In genomic region chr15:25536451-25537334, GRCm38 (mm10) we compare ENCODE assay signal across 12 mouse cellular contexts.
DNase-seq lines count a peak whose midpoint lies in the region; ATAC-seq and TF ChIP-seq lines count a peak whose summit lies in the region.
"Had no signal": no experiment of that assay in that cellular context is flagged by ENCODE, and none has a peak within 500 bp of the region (broad histone marks: within the 10 kb centered on the region; RNA-seq: fewer than 3 reads in every experiment).

No protein-coding gene starts in this region.

- no peak for TF ChIP-seq CTCF in testis, adult 2 months (IDR thresholded peaks at IDR 0.05; ENCODE audit: control insufficient read depth, insufficient read depth, insufficient replicate concordance, low read depth, low read length)

- no peaks in the 10 kb centered on the region for H3K27me3 ChIP-seq in forebrain, embryonic 14.5 days (replicated peaks; ENCODE audit: control insufficient read depth, insufficient read depth, low read length)
- H3K27me3 ChIP-seq in forebrain, embryonic 16.5 days (replicated peaks; ENCODE audit: control insufficient read depth, insufficient read depth, low read length), result no peaks in the 10 kb centered on the region
- H3K27me3 ChIP-seq in limb, embryonic 14.5 days (ENCODE audit: control insufficient read depth, insufficient read depth, low read length), result no peaks in the 10 kb centered on the region
- H3K27me3 ChIP-seq in testis, adult 2 months (ENCODE audit: control insufficient read depth, insufficient read depth, low read length), result no peaks in the 10 kb centered on the region
- H3K27me3 ChIP-seq: CH12.LX; liver, embryonic 15.5 days had no signal

- intact Hi-C loops in heart, postnatal 25 days (cut with DNase I), result loop anchor here (5.0 kb wide), 2 partner anchors 86 to 94 kb away; partner anchors contain the start of gene Myo10

- 79% methylated on average over 22 of the region's 22 CpGs for WGBS in forebrain, embryonic 14.5 days
- WGBS in forebrain, embryonic 16.5 days, result 73% methylated on average over 22 of the region's 22 CpGs
- 79% methylated on average over 22 of the region's 22 CpGs for WGBS in limb, embryonic 14.5 days

- ATAC-seq in forebrain, embryonic 14.5 days, result no peak
- ATAC-seq in forebrain, embryonic 16.5 days, result no peak
- ATAC-seq in limb, embryonic 14.5 days (ENCODE audit: low FRiP score, low read depth), result peak; percentile 36; the same call in 1 of the 2 replicates

- H3K9ac ChIP-seq in forebrain, embryonic 14.5 days (ENCODE audit: low read length), result no peak overlapping the region
- no peak overlapping the region for H3K9ac ChIP-seq in forebrain, embryonic 16.5 days (replicated peaks; ENCODE audit: low read depth, low read length)
- no peak overlapping the region for H3K9ac ChIP-seq in limb, embryonic 14.5 days (ENCODE audit: low read depth, low read length, severe bottlenecking)
- H3K9ac ChIP-seq: forebrain, embryonic 12.5 days; liver, embryonic 15.5 days had no signal

- no peak for TF ChIP-seq POLR2A in limb, embryonic 14.5 days (IDR thresholded peaks at IDR 0.05; ENCODE audit: borderline replicate concordance, extremely low read depth, insufficient read depth, insufficient read length)
- no peak for TF ChIP-seq POLR2A in testis, adult 2 months (IDR thresholded peaks at IDR 0.05; ENCODE audit: control insufficient read depth, low read depth, low read length)

- no peak overlapping the region for H3K4me2 ChIP-seq in forebrain, embryonic 14.5 days (ENCODE audit: low read length)
- H3K4me2 ChIP-seq in forebrain, embryonic 16.5 days (ENCODE audit: low read length), result no peak overlapping the region
- no peak overlapping the region for H3K4me2 ChIP-seq in limb, embryonic 14.5 days (replicated peaks; ENCODE audit: low read depth, low read length, severe bottlenecking)
- H3K4me2 ChIP-seq: forebrain, embryonic 12.5 days; liver, embryonic 15.5 days had no signal

- H3K9me3 ChIP-seq in forebrain, embryonic 14.5 days (replicated peaks; ENCODE audit: control insufficient read depth, low read length), result no peaks in the 10 kb centered on the region
- H3K9me3 ChIP-seq in forebrain, embryonic 16.5 days (ENCODE audit: control insufficient read depth, low read length), result no peaks in the 10 kb centered on the region
- H3K9me3 ChIP-seq in limb, embryonic 14.5 days (ENCODE audit: control insufficient read depth, low read length), result no peaks in the 10 kb centered on the region
- H3K9me3 ChIP-seq: forebrain, embryonic 12.5 days; heart, embryonic 10.5 days; liver, embryonic 15.5 days had no signal

- H3K4me1 ChIP-seq in forebrain, embryonic 14.5 days (ENCODE audit: control insufficient read depth, insufficient read depth, low read length), result no peaks in the 10 kb centered on the region
- no peaks in the 10 kb centered on the region for H3K4me1 ChIP-seq in forebrain, embryonic 16.5 days (replicated peaks; ENCODE audit: control insufficient read depth, insufficient read depth, low read length)
- 0 out of 2 replicates have a peak, but pooled peaks cover 3% of the 10 kb centered on the region for H3K4me1 ChIP-seq in limb, embryonic 14.5 days (ENCODE audit: control insufficient read depth, insufficient read depth, low read length)
- H3K4me1 ChIP-seq in testis, adult 2 months (ENCODE audit: control insufficient read depth, insufficient read depth, low read length), result peaks cover 15% of the 10 kb centered on the region
- H3K4me1 ChIP-seq: forebrain, embryonic 12.5 days; liver, embryonic 15.5 days had no signal

- no peaks in the 10 kb centered on the region for H3K36me3 ChIP-seq in forebrain, embryonic 14.5 days (ENCODE audit: control insufficient read depth, insufficient read depth, low read length)
- no peaks in the 10 kb centered on the region for H3K36me3 ChIP-seq in forebrain, embryonic 16.5 days (ENCODE audit: control insufficient read depth, insufficient read depth)
- H3K36me3 ChIP-seq in limb, embryonic 14.5 days (ENCODE audit: control insufficient read depth, insufficient read depth, low read length), result no peaks in the 10 kb centered on the region
- H3K36me3 ChIP-seq in testis, adult 2 months (ENCODE audit: control insufficient read depth, insufficient read depth, low read length), result no peaks in the 10 kb centered on the region
- H3K36me3 ChIP-seq: forebrain, embryonic 12.5 days; heart, embryonic 10.5 days; liver, embryonic 15.5 days had no signal

- DNase-seq in forebrain, embryonic 14.5 days (ENCODE audit: low spot score), result peak; percentile 6
- peak; percentile 53 for DNase-seq in ovary, adult 18-20 months (ENCODE audit: low spot score)
- no peak for DNase-seq in ovary, postnatal 10 days (ENCODE audit: low spot score)
- peak; percentile 45 for DNase-seq in limb, embryonic 14.5 days (ENCODE audit: low spot score)
- DNase-seq in heart, postnatal 25 days (ENCODE audit: low spot score), result no peak
- no peak for DNase-seq in embryo, embryonic 9.5 days (ENCODE audit: extremely low spot score)

- H3K4me3 ChIP-seq in forebrain, embryonic 14.5 days (ENCODE audit: low read depth, low read length), result no peak overlapping the region
- no peak overlapping the region for H3K4me3 ChIP-seq in forebrain, embryonic 16.5 days (replicated peaks; ENCODE audit: low read length)
- H3K4me3 ChIP-seq in limb, embryonic 14.5 days (replicated peaks; ENCODE audit: low read length), result no peak overlapping the region
- peak overlapping the region; percentile 4 for H3K4me3 ChIP-seq in testis, adult 2 months (ENCODE audit: control insufficient read depth, low read depth, low read length)
- H3K4me3 ChIP-seq: forebrain, embryonic 12.5 days; heart, embryonic 10.5 days; liver, embryonic 15.5 days had no signal

- no peak overlapping the region for H3K27ac ChIP-seq in forebrain, embryonic 14.5 days (ENCODE audit: low read depth, low read length)
- H3K27ac ChIP-seq in forebrain, embryonic 16.5 days (ENCODE audit: low read length), result no peak overlapping the region
- no peak overlapping the region for H3K27ac ChIP-seq in limb, embryonic 14.5 days (replicated peaks; ENCODE audit: low read depth, low read length)
- no peak overlapping the region for H3K27ac ChIP-seq in testis, adult 2 months (ENCODE audit: control insufficient read depth, insufficient read depth, low read depth, low read length)
- H3K27ac ChIP-seq: forebrain, embryonic 12.5 days; heart, embryonic 10.5 days; liver, embryonic 15.5 days had no signal

Comparison
In these comparisons a context has a peak if more than half of its experiments do, and no peak if none do; other contexts are left out.
1. DNase-seq: peak in forebrain, embryonic 14.5 days (single experiment), ovary, adult 18-20 months (single experiment) and limb, embryonic 14.5 days (single experiment); none in ovary, postnatal 10 days (single experiment), heart, postnatal 25 days (single experiment) and embryo, embryonic 9.5 days (single experiment).